Mouse (Mus musculus): ENCODE measurements around the gene Evpl.
A peak's percentile ranks its signal among the peaks of the same experiment; 100 is the strongest.
"Not testable (repeated sequence)": the region's sequence is repeated elsewhere in the genome, so short reads cannot be mapped to it uniquely, and the experiment has no call there.

Gene Evpl

GRCm38 (mm10) chr11:116237742-116238395 lies at the start of gene Evpl:
Evpl (minus strand) TSS chr11:116238077.
- peak; percentile 77 for DNase-seq (ENCODE audit: low spot score)

GRCm38 (mm10) chr11:116287351-116287750 lies 49.5 kb upstream of the Evpl start:
- no peak for DNase-seq (ENCODE audit: low spot score)

- no peak for DNase-seq (ENCODE audit: low spot score)
Measured at GRCm38 (mm10) chr11:116285770-116286191, 47.9 kb upstream of the Evpl start.

- DNase-seq (ENCODE audit: low spot score) = no peak
Measured at GRCm38 (mm10) chr11:116283982-116284381, 46.1 kb upstream of the Evpl start.

DNA sequence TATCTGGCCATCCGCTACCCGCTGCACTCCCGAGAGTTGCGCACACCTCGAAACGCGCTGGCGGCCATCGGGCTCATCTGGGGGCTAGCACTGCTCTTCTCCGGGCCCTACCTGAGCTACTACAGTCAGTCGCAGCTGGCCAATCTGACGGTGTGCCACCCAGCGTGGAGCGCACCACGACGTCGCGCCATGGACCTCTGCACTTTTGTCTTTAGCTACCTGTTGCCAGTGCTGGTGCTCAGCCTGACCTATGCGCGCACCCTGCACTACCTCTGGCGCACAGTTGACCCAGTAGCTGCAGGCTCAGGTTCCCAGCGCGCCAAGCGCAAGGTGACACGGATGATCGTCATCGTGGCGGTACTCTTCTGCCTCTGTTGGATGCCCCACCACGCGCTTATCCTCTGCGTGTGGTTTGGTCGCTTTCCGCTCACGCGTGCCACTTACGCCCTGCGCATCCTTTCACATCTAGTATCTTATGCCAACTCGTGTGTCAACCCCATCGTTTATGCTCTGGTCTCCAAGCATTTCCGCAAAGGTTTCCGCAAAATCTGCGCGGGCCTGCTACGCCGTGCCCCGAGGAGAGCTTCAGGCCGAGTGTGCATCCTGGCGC lies 45.1 kb upstream of the Evpl start:
- no peak for DNase-seq (ENCODE audit: low spot score)

DNA sequence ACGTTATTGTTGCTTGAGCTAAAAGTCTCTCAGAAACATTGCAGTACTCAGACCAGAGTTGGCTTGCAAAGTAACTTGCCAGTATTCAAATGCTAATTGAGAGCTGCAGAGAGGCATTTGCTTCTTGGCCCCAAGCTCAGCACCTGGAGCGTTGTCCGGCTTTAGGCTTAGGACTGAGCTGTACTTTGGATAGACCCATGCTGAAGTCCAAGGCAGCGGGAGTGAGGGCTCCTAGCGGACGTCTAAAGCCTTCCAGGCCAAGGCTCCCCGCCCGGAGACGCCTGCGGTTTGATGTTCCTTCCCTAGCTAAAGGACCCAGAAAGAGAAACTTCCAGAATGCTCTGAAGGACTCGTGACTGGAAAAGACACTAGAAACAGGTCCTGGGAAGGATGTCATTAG lies 44.2 kb upstream of the Evpl start:
- no peak for DNase-seq (ENCODE audit: low spot score)

DNA sequence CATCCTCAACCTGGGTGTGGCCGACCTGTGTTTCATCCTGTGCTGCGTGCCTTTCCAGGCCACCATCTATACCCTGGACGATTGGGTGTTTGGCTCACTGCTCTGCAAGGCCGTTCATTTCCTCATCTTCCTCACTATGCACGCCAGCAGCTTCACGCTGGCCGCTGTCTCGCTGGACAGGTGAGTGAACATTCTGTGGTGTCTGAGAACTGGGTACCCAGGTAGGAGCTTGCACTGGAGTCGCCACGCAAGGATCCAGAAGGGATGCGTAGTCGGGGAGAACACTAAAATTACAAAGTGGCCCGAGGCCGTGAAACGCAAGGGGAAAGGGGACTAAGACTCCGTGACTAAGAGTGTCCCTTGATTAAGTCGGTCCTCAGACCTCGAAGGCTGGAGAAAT lies 43.8 kb upstream of the Evpl start:
- no peak for DNase-seq (ENCODE audit: low spot score)

- no peak for DNase-seq (ENCODE audit: low spot score)
Measured at GRCm38 (mm10) chr11:116280751-116281663, 43.1 kb upstream of the Evpl start, which contains the start of gene Galr2. Galr2 (plus strand) TSS chr11:116280939.

GRCm38 (mm10) chr11:116277184-116277583 lies 39.3 kb upstream of the Evpl start:
- DNase-seq (ENCODE audit: low spot score) = not testable (repeated sequence)

DNA sequence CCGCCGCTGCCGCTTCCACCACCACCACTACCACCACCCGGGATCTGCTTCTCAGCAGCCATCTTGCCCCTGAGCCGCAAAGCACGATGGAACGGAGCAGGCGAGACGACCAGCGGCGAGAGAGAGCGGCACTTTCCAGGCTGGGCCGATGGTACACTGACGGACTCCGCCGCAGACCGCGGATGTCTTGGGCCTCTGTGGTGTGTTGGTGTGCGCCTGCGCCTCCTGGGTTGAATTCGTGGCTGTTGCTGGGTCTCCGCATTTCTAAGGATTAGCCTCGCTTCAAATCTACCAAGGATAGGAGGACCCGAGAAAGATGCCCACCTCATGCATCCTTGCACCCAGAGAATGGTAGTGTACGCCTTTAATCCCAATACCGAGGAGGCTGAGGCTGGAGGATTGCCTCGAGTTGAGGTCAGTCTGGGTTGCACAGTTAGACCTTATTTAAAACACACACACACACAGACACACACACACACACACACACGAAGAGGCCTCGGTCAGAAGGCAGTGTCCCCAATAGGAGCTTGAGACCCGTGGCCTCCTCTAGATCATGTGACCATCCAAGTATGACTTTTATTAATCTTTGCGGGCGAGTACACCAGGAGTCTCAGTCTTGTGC lies 36.3 kb upstream of the Evpl start, which contains the start of gene Srp68:
Srp68 (minus strand) TSS at position 173 of the 622 bp plus-strand sequence.
- DNase-seq (ENCODE audit: low spot score) = peak; percentile 94

- DNase-seq (ENCODE audit: low spot score) = no peak
Measured at GRCm38 (mm10) chr11:116273469-116274044, 35.7 kb upstream of the Evpl start.

- DNase-seq (ENCODE audit: low spot score) = no peak
Measured at GRCm38 (mm10) chr11:116272589-116273468, 35.0 kb upstream of the Evpl start.

- no peak for DNase-seq (ENCODE audit: low spot score)
Measured at GRCm38 (mm10) chr11:116269560-116269959, 31.7 kb upstream of the Evpl start.

DNA sequence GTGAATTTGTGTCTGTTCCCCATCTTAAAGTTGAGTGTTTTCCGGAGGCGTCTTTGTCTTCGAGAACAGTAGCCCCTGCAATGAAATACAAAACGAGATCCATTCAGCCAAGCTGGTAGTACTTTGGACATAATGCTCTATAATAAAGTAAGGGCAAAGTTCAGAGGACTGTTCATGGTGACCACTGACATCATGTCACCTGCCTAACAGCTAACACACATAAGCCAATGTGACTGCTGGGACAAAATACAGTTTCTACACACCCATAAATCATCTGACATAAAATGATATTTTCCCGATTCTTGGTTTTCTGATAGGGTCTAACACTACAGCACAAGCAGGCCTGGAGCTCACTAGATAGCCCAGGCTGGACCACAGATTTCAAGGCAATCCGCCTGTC lies 30.4 kb upstream of the Evpl start:
- DNase-seq (ENCODE audit: low spot score) = no peak

GRCm38 (mm10) chr11:116267637-116268036 lies 29.8 kb upstream of the Evpl start:
- no peak for DNase-seq (ENCODE audit: low spot score)

DNA sequence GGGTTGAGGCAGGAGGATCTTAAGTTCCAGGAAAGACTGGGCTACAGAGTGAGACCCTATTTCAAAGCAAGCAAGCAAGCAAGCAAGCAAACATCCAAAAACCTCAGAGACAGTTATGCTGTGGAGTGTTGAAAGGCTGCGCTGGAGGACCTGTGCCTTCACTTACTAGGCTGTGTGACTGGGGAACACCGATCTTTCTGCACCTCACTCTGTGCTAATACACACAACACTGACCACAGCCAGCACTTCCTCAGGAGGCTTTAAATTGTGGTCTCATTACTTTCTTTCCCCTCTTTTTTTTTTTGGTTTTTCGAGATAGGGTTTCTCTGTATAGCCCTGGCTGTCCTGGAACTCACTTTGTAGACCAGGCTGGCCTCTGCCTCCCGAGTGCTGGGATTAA lies 28.0 kb upstream of the Evpl start:
- no peak for DNase-seq (ENCODE audit: low spot score)

DNA sequence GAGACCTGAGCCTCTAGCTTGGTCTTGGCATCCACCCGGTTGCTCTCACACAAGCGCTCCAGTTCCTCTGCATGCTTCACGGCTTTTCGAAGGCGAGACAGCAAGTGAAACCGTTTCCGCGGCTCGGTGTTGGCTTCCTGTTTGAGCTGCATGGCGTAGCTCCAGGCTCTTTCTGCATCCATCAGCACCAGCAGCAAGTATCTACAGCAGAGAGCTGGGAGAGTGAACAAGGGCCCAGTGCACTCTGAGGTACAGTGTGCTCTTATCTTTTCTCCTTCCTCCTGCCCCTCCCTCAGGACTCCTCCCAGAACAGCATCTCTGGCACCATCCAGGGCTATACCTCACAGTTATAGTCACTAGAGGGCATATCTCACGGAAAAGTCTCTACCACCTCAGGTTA lies 27.5 kb upstream of the Evpl start:
- no peak for DNase-seq (ENCODE audit: low spot score)

DNA sequence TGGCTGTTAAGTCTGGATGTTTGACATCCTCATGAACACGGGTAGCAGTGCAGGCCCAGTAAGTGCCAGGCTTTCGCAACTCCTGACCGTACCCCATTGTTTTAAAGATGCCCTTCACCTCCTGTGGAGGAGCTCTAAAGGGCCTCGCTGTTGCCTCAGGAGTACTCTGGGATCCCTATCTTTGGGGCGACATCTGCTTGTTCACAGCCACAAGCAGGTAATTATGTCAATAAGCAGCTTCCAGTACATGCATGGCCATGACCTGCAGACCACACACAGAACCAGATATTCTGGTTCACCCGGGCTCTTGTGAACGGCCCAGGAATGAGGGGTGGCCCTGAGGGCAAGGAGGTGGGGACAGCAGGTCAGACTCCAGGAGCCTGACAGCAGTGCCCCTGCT lies 22.4 kb upstream of the Evpl start:
- DNase-seq (ENCODE audit: low spot score) = no peak

DNA sequence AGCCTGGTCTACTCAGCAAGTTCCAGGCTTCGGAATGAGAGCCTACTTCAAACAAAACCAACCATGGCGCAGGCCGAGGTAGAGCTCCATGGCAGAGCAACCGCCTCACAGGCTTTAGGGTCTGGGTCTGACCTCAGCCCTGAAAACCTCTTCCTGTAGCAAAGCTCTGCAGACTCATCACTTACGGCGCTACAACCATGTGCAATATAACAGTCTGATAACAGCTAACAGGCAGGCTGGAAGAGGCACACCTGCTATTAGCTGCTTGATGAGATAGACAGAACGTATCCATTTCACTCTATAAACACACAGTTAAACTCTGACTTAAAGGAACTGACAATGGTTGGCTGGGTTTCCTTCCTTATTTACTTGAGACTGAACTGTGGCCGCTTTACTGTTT lies 21.6 kb upstream of the Evpl start:
- no peak for DNase-seq (ENCODE audit: low spot score)

DNA sequence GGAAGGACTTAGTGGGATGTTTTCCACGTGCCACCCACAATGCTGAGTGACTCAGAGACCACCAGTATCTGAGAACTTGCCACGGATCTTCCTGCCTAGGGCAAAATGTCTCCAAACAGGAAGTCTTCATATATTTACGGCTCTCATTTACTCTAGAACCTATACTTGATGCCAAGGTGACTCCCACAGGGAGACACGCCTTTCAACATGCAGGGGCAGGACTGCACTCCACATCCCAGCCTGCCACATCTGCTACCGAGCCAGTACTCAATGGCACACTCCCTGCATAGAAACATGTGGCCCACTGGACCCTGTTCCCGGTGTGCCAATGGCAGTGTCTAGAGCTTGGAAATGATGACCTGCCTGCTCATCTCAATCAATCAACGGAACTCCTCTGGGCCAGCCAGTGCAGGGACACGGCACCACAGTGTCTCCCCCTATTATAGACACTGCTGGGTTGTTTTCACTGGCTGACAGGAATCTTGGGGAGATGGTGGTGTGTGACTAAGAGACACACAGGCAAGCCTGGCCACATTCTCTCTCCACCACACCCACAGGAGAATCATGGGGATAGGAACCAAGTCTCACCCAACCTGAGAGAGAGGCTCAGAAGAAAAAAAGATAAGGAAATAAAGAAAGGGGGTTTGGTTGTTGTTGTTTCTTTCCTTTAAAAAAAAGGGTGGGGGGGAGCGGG lies 18.3 kb upstream of the Evpl start:
- no peak for DNase-seq (ENCODE audit: low spot score)

Measured in testis, postnatal 14 days (tissue).